In genomic region chr13:98695546-98695945, GRCm38 (mm10) we compare ENCODE assay signal across 9 mouse cellular contexts. TPM values are rescaled to one million over a fixed set of nuclear protein-coding genes. Genes with fewer than 3 reads are reported as not detected.
DNase-seq lines count a peak whose midpoint lies in the region; ATAC-seq lines count a peak whose summit lies in the region.
"Had no signal": no experiment of that assay in that cellular context is flagged by ENCODE, and none has a peak within 500 bp of the region (broad histone marks: within the 10 kb centered on the region; RNA-seq: fewer than 3 reads in every experiment).

No protein-coding gene starts in this region.

- no peaks in the 10 kb centered on the region for H3K36me3 ChIP-seq in heart, embryonic 10.5 days
- no peaks in the 10 kb centered on the region for H3K36me3 ChIP-seq in kidney, embryonic 14.5 days (ENCODE audit: control insufficient read depth, insufficient read depth, low read length)

- H3K4me3 ChIP-seq in heart, embryonic 10.5 days, result peak overlapping the region; percentile 60; the same call in 1 of the 2 replicates
- H3K4me3 ChIP-seq in kidney, embryonic 14.5 days (ENCODE audit: low read length), result no peak overlapping the region
- H3K4me3 ChIP-seq: megakaryocyte, embryonic 14.5 days had no signal

- H3K4me2 ChIP-seq in kidney, embryonic 14.5 days (replicated peaks; ENCODE audit: low read depth, low read length), result peak overlapping the region; percentile 51; the same call in 1 of the 2 replicates

- peak overlapping the region; percentile 55; the same call in 1 of the 2 replicates for H3K9ac ChIP-seq in kidney, embryonic 14.5 days (ENCODE audit: low read depth, low read length)

- no peaks in the 10 kb centered on the region for H3K9me3 ChIP-seq in heart, embryonic 10.5 days
- H3K9me3 ChIP-seq in kidney, embryonic 14.5 days (ENCODE audit: control insufficient read depth, low read length), result no peaks in the 10 kb centered on the region

- H3K27me3 ChIP-seq in heart, embryonic 10.5 days (ENCODE audit: insufficient read depth, poor library complexity, severe bottlenecking), result peaks cover 39% of the 10 kb centered on the region
- peaks cover 7% of the 10 kb centered on the region for H3K27me3 ChIP-seq in kidney, embryonic 14.5 days (ENCODE audit: control insufficient read depth, insufficient read depth, low read length)

- 13% methylated on average over 2 of the region's 2 CpGs for WGBS in heart, embryonic 10.5 days
- 25% methylated on average over 2 of the region's 2 CpGs for WGBS in kidney, embryonic 14.5 days

- 0 out of 2 replicates have a peak, but pooled peaks have one; percentile 3 for ATAC-seq in kidney, embryonic 14.5 days (ENCODE audit: low FRiP score, low TSS enrichment)
- no peak for ATAC-seq in monocyte, adult 5-6 weeks (replicated peaks; ENCODE audit: insufficient number of reproducible peaks, low FRiP score, low TSS enrichment, poor library complexity, severe bottlenecking)

- peak; percentile 73 for DNase-seq in adrenal gland, postnatal 10 days
- DNase-seq in adrenal gland, postnatal 25 days, result no peak
- no peak for DNase-seq in heart, embryonic 10.5 days (ENCODE audit: low spot score)
- peak; percentile 63 for DNase-seq in lung, postnatal 14 days
- DNase-seq in ovary, postnatal 14 days (ENCODE audit: low spot score), result no peak
- no peak for DNase-seq in urinary bladder, postnatal 10 days (ENCODE audit: low spot score)

- H3K4me1 ChIP-seq in heart, embryonic 10.5 days, result peaks cover 38% of the 10 kb centered on the region
- no peaks in the 10 kb centered on the region for H3K4me1 ChIP-seq in kidney, embryonic 14.5 days (ENCODE audit: control insufficient read depth, insufficient read depth, low read length)

- H3K27ac ChIP-seq in heart, embryonic 10.5 days, result peak overlapping the region; percentile 86
- no peak overlapping the region for H3K27ac ChIP-seq in kidney, embryonic 14.5 days (ENCODE audit: low read depth, low read length)

RNA-seq across cellular contexts. Expression of gene Tmem171, which starts 0.9 kb away (rescaled TPM):
- 1 to 10 TPM; 2.3 to 2.9 TPM for total RNA-seq in adrenal gland, postnatal 10 days (2021)
- not detected in 2 replicates for total RNA-seq in adrenal gland, postnatal 25 days (2021)
- 0.73 and 1.0 TPM in 2 replicates for polyA plus RNA-seq in heart, embryonic 10.5 days (2016; fragmentation: Nextera tagmentation; extraction: Ambion mirVana)
- 3.6 and 4.3 TPM in 2 replicates for polyA plus RNA-seq in kidney, embryonic 14.5 days (2014; fragmentation: Nextera tagmentation; extraction: Ambion mirVana)
- total RNA-seq in monocyte, adult 5-6 weeks (2017), result 2.5 to 2.7 TPM in 2 of 3 replicates, not detected in the other

RNA-seq across cellular contexts. Expression of gene Tmem174, which starts 58.3 kb away (rescaled TPM):
- total RNA-seq in adrenal gland, postnatal 10 days (2021), result not detected
- not detected in 2 replicates for total RNA-seq in adrenal gland, postnatal 25 days (2021)
- 0.05 TPM in 1 of 2 replicates, not detected in the other for polyA plus RNA-seq in heart, embryonic 10.5 days (2016; fragmentation: Nextera tagmentation; extraction: Ambion mirVana)
- 4.4 and 9.3 TPM in 2 replicates for polyA plus RNA-seq in kidney, embryonic 14.5 days (2014; fragmentation: Nextera tagmentation; extraction: Ambion mirVana)
- total RNA-seq in monocyte, adult 5-6 weeks (2017), result not detected in 3 replicates

Comparison
In these comparisons a context has a peak if more than half of its experiments do, and no peak if none do; other contexts are left out.
1. DNase-seq: peak in adrenal gland, postnatal 10 days (single experiment) and lung, postnatal 14 days (single experiment); none in adrenal gland, postnatal 25 days (single experiment), heart, embryonic 10.5 days (single experiment), ovary, postnatal 14 days (single experiment) and urinary bladder, postnatal 10 days (single experiment).